Mouse (Mus musculus): ENCODE data around the gene Cdh22. TPM values are rescaled to one million over a fixed set of nuclear protein-coding genes. Genes with fewer than 3 reads are reported as not detected.
A peak's percentile ranks its signal among the peaks of the same experiment; 100 is the strongest.

The Cdh22 gene
- polyA plus RNA-seq, 1 experiment = 1.5 TPM

DNA sequence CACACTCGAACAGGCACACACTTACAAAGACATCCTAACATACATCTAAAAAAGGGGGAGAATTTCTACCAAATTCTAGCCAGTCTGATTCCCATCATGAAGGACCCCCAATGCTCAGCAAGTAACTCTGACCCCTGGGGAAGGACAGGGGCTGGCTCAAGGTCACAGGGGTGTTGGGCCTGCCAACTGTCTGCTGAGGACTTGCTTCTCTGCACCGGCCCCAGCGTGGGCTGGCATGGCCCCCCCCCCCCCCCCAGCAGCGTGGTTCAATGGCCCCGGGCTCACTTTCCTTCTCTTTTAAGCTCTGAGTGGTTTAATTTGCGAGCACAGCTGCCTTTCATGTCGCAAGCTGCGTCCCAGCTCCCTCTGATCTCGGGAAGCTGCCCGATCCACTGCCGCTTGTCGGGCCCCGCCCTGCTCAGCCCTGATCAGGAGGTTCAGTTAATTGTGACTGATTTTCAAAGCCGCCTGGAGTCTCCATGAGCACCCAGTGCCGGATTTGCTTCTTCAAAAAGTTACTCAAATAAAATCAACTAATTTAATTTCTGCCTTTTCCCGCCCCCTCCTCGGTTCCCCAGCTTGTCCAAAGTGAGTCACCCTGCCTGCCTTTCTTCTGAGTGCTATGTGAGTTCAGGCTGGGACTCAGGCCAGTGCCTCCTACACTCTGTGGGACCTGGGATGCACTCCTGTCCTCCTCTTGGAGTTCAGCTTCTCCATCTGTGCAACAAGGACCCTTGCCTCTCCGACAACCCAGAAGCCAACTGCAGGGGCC, 67.8 kb downstream of the Cdh22 start:
- H3ac ChIP-seq (ENCODE audit: control insufficient read depth, insufficient read length) = no peak overlapping the region
- H3K27me3 ChIP-seq (ENCODE audit: control insufficient read depth, insufficient read depth, insufficient read length) = peaks cover 72% of the 10 kb centered on the region
- no peaks in the 10 kb centered on the region for H3K79me2 ChIP-seq (ENCODE audit: control insufficient read depth, insufficient read depth)
- TF ChIP-seq MYOG (IDR thresholded peaks at IDR 0.05; ENCODE audit: control insufficient read depth in 1 of 3, insufficient read depth in 1 of 3, insufficient read length in 2 of 3, low read depth in 2 of 3) (no peak), POLR2AphosphoS2 (IDR thresholded peaks at IDR 0.05; ENCODE audit: insufficient read length, low read depth) (no peak), REST (IDR thresholded peaks at IDR 0.05; ENCODE audit: insufficient read depth, insufficient read length) (no peak), USF1 (IDR thresholded peaks at IDR 0.05; ENCODE audit: low read depth) (no peak), CEBPB (IDR thresholded peaks at IDR 0.05; ENCODE audit: insufficient read depth, poor library complexity, severe bottlenecking) (no peak), TCF12 (IDR thresholded peaks at IDR 0.05; ENCODE audit: insufficient read depth, poor library complexity, severe bottlenecking) (no peak), TCF3 (IDR thresholded peaks at IDR 0.05; ENCODE audit: insufficient read length, low read depth) (no peak), MAX (IDR thresholded peaks at IDR 0.05; ENCODE audit: low read depth) (no peak), SRF (IDR thresholded peaks at IDR 0.05; ENCODE audit: control insufficient read depth, insufficient read length, low read depth) (no peak), MYOD1 (IDR thresholded peaks at IDR 0.05; ENCODE audit: control insufficient read depth in 1 of 3, insufficient read length in 2 of 3, low read depth in 2 of 3) (no peak), POLR2A (IDR thresholded peaks at IDR 0.05; ENCODE audit: insufficient read length, low read depth) (no peak)
- no peak overlapping the region for H3K4me3 ChIP-seq
- H3K4me2 ChIP-seq (ENCODE audit: low read depth) = no peak overlapping the region
- no peaks in the 10 kb centered on the region for H3K36me3 ChIP-seq (ENCODE audit: control insufficient read depth, insufficient read depth)

DNA sequence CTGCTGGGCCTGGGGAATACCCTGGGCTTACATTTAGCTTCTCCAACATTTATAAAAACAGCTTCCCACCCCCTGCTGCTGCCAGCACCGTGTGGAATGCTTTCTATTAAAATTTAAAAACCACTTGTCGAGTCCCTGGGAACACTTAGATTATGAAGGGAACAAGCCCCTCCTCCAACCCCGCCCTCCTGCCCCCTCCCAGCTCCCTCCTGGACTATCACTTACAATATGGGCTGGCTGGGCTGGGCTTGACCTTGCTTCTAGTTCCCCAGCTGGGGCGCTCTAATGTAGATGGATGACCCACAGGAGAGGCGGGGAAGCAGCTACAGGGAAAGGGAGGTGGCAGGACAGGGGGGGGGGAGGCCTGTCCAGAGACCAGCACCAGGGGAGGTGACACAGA, 72.4 kb downstream of the Cdh22 start:
- Histone ChIP-seq H3ac (ENCODE audit: control insufficient read depth, insufficient read length) (no peak overlapping the region), H3K4me2 (ENCODE audit: low read depth) (no peak overlapping the region), H3K27me3 (ENCODE audit: control insufficient read depth, insufficient read depth, insufficient read length) (peaks cover 41% of the 10 kb centered on the region), H3K4me3 (no peak overlapping the region), H3K79me2 (ENCODE audit: control insufficient read depth, insufficient read depth) (no peaks in the 10 kb centered on the region), H3K36me3 (ENCODE audit: control insufficient read depth, insufficient read depth) (no peaks in the 10 kb centered on the region)
- no peak for TF ChIP-seq TCF12 (IDR thresholded peaks at IDR 0.05; ENCODE audit: insufficient read depth, poor library complexity, severe bottlenecking)
- no peak for TF ChIP-seq POLR2AphosphoS2 (IDR thresholded peaks at IDR 0.05; ENCODE audit: insufficient read length, low read depth)
- TF ChIP-seq SRF (IDR thresholded peaks at IDR 0.05; ENCODE audit: control insufficient read depth, insufficient read length, low read depth) = no peak
- no peak for TF ChIP-seq REST (IDR thresholded peaks at IDR 0.05; ENCODE audit: insufficient read depth, insufficient read length)
- TF ChIP-seq MYOG (IDR thresholded peaks at IDR 0.05; ENCODE audit: control insufficient read depth in 1 of 3, insufficient read depth in 1 of 3, insufficient read length in 2 of 3, low read depth in 2 of 3) = no peak
- TF ChIP-seq POLR2A (IDR thresholded peaks at IDR 0.05; ENCODE audit: insufficient read length, low read depth) = no peak
- TF ChIP-seq MYOD1 (IDR thresholded peaks at IDR 0.05; ENCODE audit: control insufficient read depth in 1 of 3, insufficient read length in 2 of 3, low read depth in 2 of 3) = no peak
- TF ChIP-seq USF1 (IDR thresholded peaks at IDR 0.05; ENCODE audit: low read depth) = no peak
- no peak for TF ChIP-seq TCF3 (IDR thresholded peaks at IDR 0.05; ENCODE audit: insufficient read length, low read depth)
- no peak for TF ChIP-seq E2F4 (IDR thresholded peaks at IDR 0.05; ENCODE audit: insufficient read depth)
- TF ChIP-seq MAX (IDR thresholded peaks at IDR 0.05; ENCODE audit: low read depth) = no peak
- no peak for TF ChIP-seq CEBPB (IDR thresholded peaks at IDR 0.05; ENCODE audit: insufficient read depth, poor library complexity, severe bottlenecking)

DNA sequence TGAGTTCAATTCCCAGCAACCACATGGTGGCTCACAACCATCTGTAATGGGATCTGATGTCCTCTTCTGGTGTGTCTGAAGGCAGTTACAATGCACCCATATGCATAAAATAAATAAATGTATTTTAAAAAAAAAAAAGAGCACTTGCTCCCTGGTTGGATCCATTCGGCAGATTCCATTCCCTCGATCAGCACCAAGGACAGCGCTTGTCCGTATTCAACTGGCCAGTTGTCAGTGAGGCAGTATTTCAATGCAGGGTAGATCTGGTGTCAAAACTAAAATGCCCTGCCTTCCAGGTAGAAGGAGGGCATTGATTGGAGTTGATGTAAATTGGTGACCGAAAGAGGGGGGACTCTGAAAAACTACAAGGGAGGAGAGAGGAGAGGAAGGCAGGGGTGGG, 74.2 kb downstream of the Cdh22 start:
- Histone ChIP-seq H3K36me3 (ENCODE audit: control insufficient read depth, insufficient read depth) (no peaks in the 10 kb centered on the region), H3K79me2 (ENCODE audit: control insufficient read depth, insufficient read depth) (no peaks in the 10 kb centered on the region), H3ac (ENCODE audit: control insufficient read depth, insufficient read length) (no peak overlapping the region), H3K27me3 (ENCODE audit: control insufficient read depth, insufficient read depth, insufficient read length) (peaks cover 33% of the 10 kb centered on the region), H3K4me3 (no peak overlapping the region), H3K4me2 (ENCODE audit: low read depth) (no peak overlapping the region)
- TF ChIP-seq REST (IDR thresholded peaks at IDR 0.05; ENCODE audit: insufficient read depth, insufficient read length) = peak; percentile 92
- TF ChIP-seq USF1 (IDR thresholded peaks at IDR 0.05; ENCODE audit: low read depth) = no peak

DNA sequence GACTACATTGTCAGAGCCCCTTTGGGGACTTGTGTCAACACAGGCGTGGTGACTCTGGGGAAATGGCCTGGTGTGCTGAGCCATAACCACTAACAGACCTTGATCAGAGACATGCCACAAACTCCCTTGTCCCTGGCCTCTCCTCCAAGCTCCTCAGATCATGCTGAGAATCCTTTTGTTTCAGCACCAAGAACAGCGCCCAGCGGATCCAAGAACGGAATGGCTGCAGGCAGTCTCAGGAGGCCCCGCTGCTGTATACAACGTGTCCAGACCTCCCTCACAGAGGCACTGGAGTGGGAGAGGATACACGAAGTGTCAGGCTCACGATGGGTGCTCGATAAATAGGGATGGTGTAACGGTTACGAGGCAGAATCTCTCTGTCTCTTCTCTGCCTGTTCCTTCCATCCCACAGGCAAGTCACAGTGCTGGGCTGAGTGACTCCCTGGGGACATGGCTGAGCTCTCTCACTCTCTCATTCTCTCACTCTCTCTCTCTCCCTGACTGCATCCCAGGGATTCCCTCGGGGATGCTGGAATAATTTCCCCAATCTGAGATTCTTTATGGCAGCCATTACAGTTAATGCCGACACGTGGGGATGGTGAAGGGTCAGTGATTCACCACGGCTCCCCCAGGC, 75.5 kb downstream of the Cdh22 start:
- Histone ChIP-seq H3ac (ENCODE audit: control insufficient read depth, insufficient read length) (no peak overlapping the region), H3K79me2 (ENCODE audit: control insufficient read depth, insufficient read depth) (no peaks in the 10 kb centered on the region), H3K27me3 (ENCODE audit: control insufficient read depth, insufficient read depth, insufficient read length) (peaks cover 27% of the 10 kb centered on the region), H3K36me3 (ENCODE audit: control insufficient read depth, insufficient read depth) (no peaks in the 10 kb centered on the region), H3K4me3 (no peak overlapping the region), H3K4me2 (ENCODE audit: low read depth) (no peak overlapping the region)
- no peak for TF ChIP-seq E2F4 (IDR thresholded peaks at IDR 0.05; ENCODE audit: insufficient read depth)
- peak; percentile 74 for TF ChIP-seq REST (IDR thresholded peaks at IDR 0.05; ENCODE audit: insufficient read depth, insufficient read length)

DNA sequence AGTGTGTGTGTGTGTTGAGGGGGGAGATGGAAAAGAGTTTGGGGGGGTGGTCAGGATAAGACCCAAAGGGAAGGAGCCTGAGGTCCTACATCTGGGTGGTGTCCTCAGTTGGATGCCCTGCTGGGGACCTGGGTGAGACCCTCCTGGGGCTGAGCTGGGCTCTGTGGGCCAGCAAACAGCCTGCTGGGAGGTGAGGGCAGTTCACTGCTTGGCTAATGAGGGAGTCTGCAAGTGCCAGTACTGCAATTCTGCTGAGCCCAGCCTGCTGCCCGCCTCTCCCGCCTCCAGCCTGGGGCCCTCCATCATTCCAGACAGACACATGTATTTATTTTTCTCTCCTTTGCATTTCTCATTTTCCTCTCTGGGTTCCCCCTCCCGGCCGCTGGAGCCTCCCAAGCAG, 76.3 kb downstream of the Cdh22 start:
- peaks cover 23% of the 10 kb centered on the region for H3K27me3 ChIP-seq (ENCODE audit: control insufficient read depth, insufficient read depth, insufficient read length)
- no peak overlapping the region for H3ac ChIP-seq (ENCODE audit: control insufficient read depth, insufficient read length)
- no peak overlapping the region for H3K4me3 ChIP-seq
- no peak overlapping the region for H3K4me2 ChIP-seq (ENCODE audit: low read depth)
- TF ChIP-seq SRF (IDR thresholded peaks at IDR 0.05; ENCODE audit: control insufficient read depth, insufficient read length, low read depth) (no peak), MYOG (IDR thresholded peaks at IDR 0.05; ENCODE audit: control insufficient read depth in 1 of 3, insufficient read depth in 1 of 3, insufficient read length in 2 of 3, low read depth in 2 of 3) (no peak), CEBPB (IDR thresholded peaks at IDR 0.05; ENCODE audit: insufficient read depth, poor library complexity, severe bottlenecking) (no peak), E2F4 (IDR thresholded peaks at IDR 0.05; ENCODE audit: insufficient read depth) (no peak), MAX (IDR thresholded peaks at IDR 0.05; ENCODE audit: low read depth) (no peak)
- H3K36me3 ChIP-seq (ENCODE audit: control insufficient read depth, insufficient read depth) = no peaks in the 10 kb centered on the region
- H3K79me2 ChIP-seq (ENCODE audit: control insufficient read depth, insufficient read depth) = no peaks in the 10 kb centered on the region

Measured in myocyte (in vitro differentiated cells).